Mouse (Mus musculus): ENCODE data around the gene Cntn5. TPM values are rescaled to one million over a fixed set of nuclear protein-coding genes. Genes with fewer than 3 reads are reported as not detected.

The Cntn5 gene
- polyA plus RNA-seq, 1 experiment from 2014 or later, result 0.65 TPM

GRCm38 (mm10) chr9:10795102-10795501 lies 109.5 kb downstream of the Cntn5 start:
- no peaks in the 10 kb centered on the region for H3K36me3 ChIP-seq (ENCODE audit: control insufficient read depth, insufficient read depth, low read length)
- WGBS, result 30% methylated on average over 2 of the region's 2 CpGs
- no peak for ATAC-seq (ENCODE audit: low FRiP score, low TSS enrichment)
- no peak overlapping the region for H3K4me2 ChIP-seq (replicated peaks; ENCODE audit: low read depth, low read length)
- no peak overlapping the region for H3K9ac ChIP-seq (ENCODE audit: low read depth, low read length)
- H3K27me3 ChIP-seq (ENCODE audit: control insufficient read depth, insufficient read depth, low read length), result no peaks in the 10 kb centered on the region
- H3K4me1 ChIP-seq (ENCODE audit: control insufficient read depth, insufficient read depth, low read length), result no peaks in the 10 kb centered on the region
- H3K9me3 ChIP-seq (ENCODE audit: control insufficient read depth, low read length), result no peaks in the 10 kb centered on the region
- no peak overlapping the region for H3K4me3 ChIP-seq (ENCODE audit: low read length)
- H3K27ac ChIP-seq (ENCODE audit: low read depth, low read length), result no peak overlapping the region

- H3K9ac ChIP-seq (ENCODE audit: low read depth, low read length), result no peak overlapping the region
- H3K4me2 ChIP-seq (replicated peaks; ENCODE audit: low read depth, low read length), result no peak overlapping the region
- H3K36me3 ChIP-seq (ENCODE audit: control insufficient read depth, insufficient read depth, low read length), result no peaks in the 10 kb centered on the region
- 88% methylated on average over 2 of the region's 2 CpGs for WGBS
- H3K4me3 ChIP-seq (ENCODE audit: low read length), result no peak overlapping the region
- no peak for ATAC-seq (ENCODE audit: low FRiP score, low TSS enrichment)
- H3K27ac ChIP-seq (ENCODE audit: low read depth, low read length), result no peak overlapping the region
- H3K9me3 ChIP-seq (ENCODE audit: control insufficient read depth, low read length), result no peaks in the 10 kb centered on the region
- no peaks in the 10 kb centered on the region for H3K27me3 ChIP-seq (ENCODE audit: control insufficient read depth, insufficient read depth, low read length)
- no peaks in the 10 kb centered on the region for H3K4me1 ChIP-seq (ENCODE audit: control insufficient read depth, insufficient read depth, low read length)
Observed at GRCm38 (mm10) chr9:10731878-10732277, 172.7 kb downstream of the Cntn5 start.

GRCm38 (mm10) chr9:10724191-10724590 lies 180.4 kb downstream of the Cntn5 start:
- H3K36me3 ChIP-seq (ENCODE audit: control insufficient read depth, insufficient read depth, low read length), result no peaks in the 10 kb centered on the region
- 85% methylated on average over 2 of the region's 2 CpGs for WGBS
- no peak for ATAC-seq (ENCODE audit: low FRiP score, low TSS enrichment)
- no peaks in the 10 kb centered on the region for H3K9me3 ChIP-seq (ENCODE audit: control insufficient read depth, low read length)
- no peak overlapping the region for H3K27ac ChIP-seq (ENCODE audit: low read depth, low read length)
- H3K4me2 ChIP-seq (replicated peaks; ENCODE audit: low read depth, low read length), result no peak overlapping the region
- H3K4me3 ChIP-seq (ENCODE audit: low read length), result no peak overlapping the region
- no peak overlapping the region for H3K9ac ChIP-seq (ENCODE audit: low read depth, low read length)
- no peaks in the 10 kb centered on the region for H3K4me1 ChIP-seq (ENCODE audit: control insufficient read depth, insufficient read depth, low read length)
- no peaks in the 10 kb centered on the region for H3K27me3 ChIP-seq (ENCODE audit: control insufficient read depth, insufficient read depth, low read length)

- H3K9ac ChIP-seq (ENCODE audit: low read depth, low read length), result no peak overlapping the region
- H3K27me3 ChIP-seq (ENCODE audit: control insufficient read depth, insufficient read depth, low read length), result no peaks in the 10 kb centered on the region
- H3K27ac ChIP-seq (ENCODE audit: low read depth, low read length), result no peak overlapping the region
- WGBS, result 86% methylated on average over 4 of the region's 4 CpGs
- H3K4me2 ChIP-seq (replicated peaks; ENCODE audit: low read depth, low read length), result no peak overlapping the region
- no peak overlapping the region for H3K4me3 ChIP-seq (ENCODE audit: low read length)
- no peaks in the 10 kb centered on the region for H3K9me3 ChIP-seq (ENCODE audit: control insufficient read depth, low read length)
- ATAC-seq (ENCODE audit: low FRiP score, low TSS enrichment), result no peak
- H3K4me1 ChIP-seq (ENCODE audit: control insufficient read depth, insufficient read depth, low read length), result no peaks in the 10 kb centered on the region
- H3K36me3 ChIP-seq (ENCODE audit: control insufficient read depth, insufficient read depth, low read length), result no peaks in the 10 kb centered on the region
Observed at GRCm38 (mm10) chr9:10722121-10722520, 182.5 kb downstream of the Cntn5 start.

GRCm38 (mm10) chr9:10718986-10719385 lies 185.6 kb downstream of the Cntn5 start:
- Histone ChIP-seq H3K4me2 (replicated peaks; ENCODE audit: low read depth, low read length) (no peak overlapping the region), H3K4me1 (ENCODE audit: control insufficient read depth, insufficient read depth, low read length) (no peaks in the 10 kb centered on the region), H3K36me3 (ENCODE audit: control insufficient read depth, insufficient read depth, low read length) (no peaks in the 10 kb centered on the region), H3K4me3 (ENCODE audit: low read length) (no peak overlapping the region), H3K9ac (ENCODE audit: low read depth, low read length) (no peak overlapping the region), H3K27me3 (ENCODE audit: control insufficient read depth, insufficient read depth, low read length) (no peaks in the 10 kb centered on the region), H3K27ac (ENCODE audit: low read depth, low read length) (no peak overlapping the region), H3K9me3 (ENCODE audit: control insufficient read depth, low read length) (no peaks in the 10 kb centered on the region)
- ATAC-seq (ENCODE audit: low FRiP score, low TSS enrichment), result no peak
- 42% methylated on average over 3 of the region's 3 CpGs for WGBS

GRCm38 (mm10) chr9:10713641-10714040 lies 190.9 kb downstream of the Cntn5 start:
- 10% methylated on average over 1 of the region's 1 CpGs for WGBS
- H3K4me1 ChIP-seq (ENCODE audit: control insufficient read depth, insufficient read depth, low read length), result no peaks in the 10 kb centered on the region
- no peak overlapping the region for H3K9ac ChIP-seq (ENCODE audit: low read depth, low read length)
- H3K27me3 ChIP-seq (ENCODE audit: control insufficient read depth, insufficient read depth, low read length), result no peaks in the 10 kb centered on the region
- no peak overlapping the region for H3K4me3 ChIP-seq (ENCODE audit: low read length)
- no peaks in the 10 kb centered on the region for H3K9me3 ChIP-seq (ENCODE audit: control insufficient read depth, low read length)
- no peak overlapping the region for H3K4me2 ChIP-seq (replicated peaks; ENCODE audit: low read depth, low read length)
- H3K36me3 ChIP-seq (ENCODE audit: control insufficient read depth, insufficient read depth, low read length), result no peaks in the 10 kb centered on the region
- H3K27ac ChIP-seq (ENCODE audit: low read depth, low read length), result no peak overlapping the region
- ATAC-seq (ENCODE audit: low FRiP score, low TSS enrichment), result no peak

- Histone ChIP-seq H3K4me1 (ENCODE audit: control insufficient read depth, insufficient read depth, low read length) (no peaks in the 10 kb centered on the region), H3K27me3 (ENCODE audit: control insufficient read depth, insufficient read depth, low read length) (no peaks in the 10 kb centered on the region), H3K27ac (ENCODE audit: low read depth, low read length) (no peak overlapping the region), H3K36me3 (ENCODE audit: control insufficient read depth, insufficient read depth, low read length) (no peaks in the 10 kb centered on the region), H3K9me3 (ENCODE audit: control insufficient read depth, low read length) (no peaks in the 10 kb centered on the region), H3K4me3 (ENCODE audit: low read length) (no peak overlapping the region), H3K9ac (ENCODE audit: low read depth, low read length) (no peak overlapping the region), H3K4me2 (replicated peaks; ENCODE audit: low read depth, low read length) (no peak overlapping the region)
- no peak for ATAC-seq (ENCODE audit: low FRiP score, low TSS enrichment)
Observed at GRCm38 (mm10) chr9:10681646-10682045, 222.9 kb downstream of the Cntn5 start.

- H3K9ac ChIP-seq (ENCODE audit: low read depth, low read length), result no peak overlapping the region
- no peak for ATAC-seq (ENCODE audit: low FRiP score, low TSS enrichment)
- H3K27me3 ChIP-seq (ENCODE audit: control insufficient read depth, insufficient read depth, low read length), result no peaks in the 10 kb centered on the region
- WGBS, result 81% methylated on average over 3 of the region's 3 CpGs
- no peak overlapping the region for H3K27ac ChIP-seq (ENCODE audit: low read depth, low read length)
- H3K4me1 ChIP-seq (ENCODE audit: control insufficient read depth, insufficient read depth, low read length), result no peaks in the 10 kb centered on the region
- H3K36me3 ChIP-seq (ENCODE audit: control insufficient read depth, insufficient read depth, low read length), result no peaks in the 10 kb centered on the region
- H3K4me2 ChIP-seq (replicated peaks; ENCODE audit: low read depth, low read length), result no peak overlapping the region
- H3K9me3 ChIP-seq (ENCODE audit: control insufficient read depth, low read length), result no peaks in the 10 kb centered on the region
- no peak overlapping the region for H3K4me3 ChIP-seq (ENCODE audit: low read length)
Observed at GRCm38 (mm10) chr9:10681181-10681580, 223.4 kb downstream of the Cntn5 start.

- no peak overlapping the region for H3K4me2 ChIP-seq (replicated peaks; ENCODE audit: low read depth, low read length)
- no peak overlapping the region for H3K4me3 ChIP-seq (ENCODE audit: low read length)
- no peaks in the 10 kb centered on the region for H3K4me1 ChIP-seq (ENCODE audit: control insufficient read depth, insufficient read depth, low read length)
- WGBS, result 73% methylated on average over 3 of the region's 3 CpGs
- H3K27ac ChIP-seq (ENCODE audit: low read depth, low read length), result no peak overlapping the region
- no peak overlapping the region for H3K9ac ChIP-seq (ENCODE audit: low read depth, low read length)
- H3K36me3 ChIP-seq (ENCODE audit: control insufficient read depth, insufficient read depth, low read length), result no peaks in the 10 kb centered on the region
- H3K9me3 ChIP-seq (ENCODE audit: control insufficient read depth, low read length), result no peaks in the 10 kb centered on the region
- no peaks in the 10 kb centered on the region for H3K27me3 ChIP-seq (ENCODE audit: control insufficient read depth, insufficient read depth, low read length)
- ATAC-seq (ENCODE audit: low FRiP score, low TSS enrichment), result no peak
Observed at GRCm38 (mm10) chr9:10668676-10669075, 235.9 kb downstream of the Cntn5 start.

- H3K4me1 ChIP-seq (ENCODE audit: control insufficient read depth, insufficient read depth, low read length), result no peaks in the 10 kb centered on the region
- no peak overlapping the region for H3K27ac ChIP-seq (ENCODE audit: low read depth, low read length)
- H3K9ac ChIP-seq (ENCODE audit: low read depth, low read length), result no peak overlapping the region
- 61% methylated on average over 4 of the region's 4 CpGs for WGBS
- no peaks in the 10 kb centered on the region for H3K27me3 ChIP-seq (ENCODE audit: control insufficient read depth, insufficient read depth, low read length)
- no peaks in the 10 kb centered on the region for H3K9me3 ChIP-seq (ENCODE audit: control insufficient read depth, low read length)
- ATAC-seq (ENCODE audit: low FRiP score, low TSS enrichment), result no peak
- no peak overlapping the region for H3K4me2 ChIP-seq (replicated peaks; ENCODE audit: low read depth, low read length)
- H3K36me3 ChIP-seq (ENCODE audit: control insufficient read depth, insufficient read depth, low read length), result no peaks in the 10 kb centered on the region
- H3K4me3 ChIP-seq (ENCODE audit: low read length), result no peak overlapping the region
Observed at GRCm38 (mm10) chr9:10667438-10667837, 237.1 kb downstream of the Cntn5 start.

All from kidney, embryonic 14.5 days (tissue).